Mouse (Mus musculus) liver, adult 2 months (tissue): Measurements from ENCODE around the gene Fut8. TPM values are rescaled to one million over a fixed set of nuclear protein-coding genes. Genes with fewer than 3 reads are reported as not detected.

Experiments
- DNase-seq: peaks from one replicate; pipeline ENCODE4 v3.0.0-alpha.2; 2011; ENCODE audit warnings: low read depth, low spot score; ENCODE audit errors: extremely low read depth
- H3K27ac ChIP-seq: fragments of 200-500 bp; replicated peaks from 2 replicates; pipeline ENCODE4 v1.5.1; 2012; ENCODE audit warnings: low read depth, mild to moderate bottlenecking, control low read depth, inconsistent platforms, low read length; ENCODE audit not compliant: insufficient read depth
- H3K27me3 ChIP-seq: fragments of 200-500 bp; 2 replicates; pipeline ENCODE4 v1.6.1; 2012; ENCODE audit warnings: mild to moderate bottlenecking, moderate library complexity, low read length, inconsistent platforms; ENCODE audit not compliant: control insufficient read depth, insufficient read depth
- H3K36me3 ChIP-seq: fragments of 200-500 bp; 2 replicates; pipeline ENCODE4 v1.6.1; 2012; ENCODE audit warnings: low read length, inconsistent platforms; ENCODE audit not compliant: control insufficient read depth, insufficient read depth
- H3K4me1 ChIP-seq: fragments of 200-500 bp; 2 replicates; pipeline ENCODE4 v1.6.1; 2011; ENCODE audit warnings: low read length; ENCODE audit not compliant: control insufficient read depth, insufficient read depth
- H3K4me3 ChIP-seq: fragments of 200-500 bp; 2 replicates; pipeline ENCODE4 v1.5.1; 2011; ENCODE audit warnings: low read depth, mild to moderate bottlenecking, control low read depth, low read length, moderate library complexity; ENCODE audit not compliant: insufficient read depth
- H3K79me2 ChIP-seq: fragments of 200-500 bp; 2 replicates; pipeline ENCODE4 v1.6.1; 2012; ENCODE audit warnings: inconsistent platforms, mild to moderate bottlenecking, low read length, moderate library complexity; ENCODE audit not compliant: control insufficient read depth, insufficient read depth
- H3K9ac ChIP-seq: fragments of 200-500 bp; 2 replicates; pipeline ENCODE4 v1.6.1; 2012; ENCODE audit warnings: low read depth, mild to moderate bottlenecking, control low read depth, inconsistent platforms, low read length
- CTCF ChIP-seq: fragments of 200-500 bp; IDR thresholded peaks from 2 replicates; pipeline ENCODE4 v1.5.1; 2011; ENCODE audit warnings: low read depth, low read length, control low read depth
- POLR2A ChIP-seq: fragments of 200-500 bp; IDR thresholded peaks from 2 replicates; pipeline ENCODE4 v1.6.1; 2011; ENCODE audit warnings: low read length, control low read depth; ENCODE audit not compliant: insufficient read depth; ENCODE audit errors: extremely low read depth
- WGBS: fragments of 180-500 bp; shearing (Covaris S2); methylation state at CpG from one replicate; pipeline ENCODE4 v1.1.7; 2018; 5-methylcytosine and 5-hydroxymethylcytosine counted together
- polyA plus RNA-seq: library from polyadenylated mRNA; depleted of rRNA; stranded (reverse); fragments of >200 nt; gene quantifications from 2 replicates; pipeline ENCODE4 v1.2.3, GENCODE M21; 2012
- total RNA-seq: library from RNA; depleted of rRNA; stranded (reverse); fragments of >200 nt; gene quantifications from 2 replicates; pipeline ENCODE4 v1.2.3, GENCODE M21; 2014

The Fut8 gene
- total and polyA plus RNA-seq, 2 experiments, result 1.2 to 8.0 TPM

- no peak overlapping the region for H3K9ac ChIP-seq
- no peaks in the 10 kb centered on the region for H3K27me3 ChIP-seq
- 98% methylated on average over 1 of the region's 1 CpGs for WGBS
These were observed 243.2 kb downstream of the Fut8 start for GRCm38 (mm10) chr12:77481153-77481552.

GRCm38 (mm10) chr12:77481799-77482198, 243.9 kb downstream of the Fut8 start:
- Histone ChIP-seq H3K36me3 (no peaks in the 10 kb centered on the region), H3K79me2 (no peaks in the 10 kb centered on the region), H3K27ac (no peak overlapping the region), H3K27me3 (no peaks in the 10 kb centered on the region), H3K9ac (no peak overlapping the region), H3K4me3 (no peak overlapping the region), H3K4me1 (no peaks in the 10 kb centered on the region)
- TF ChIP-seq POLR2A, result no peak
- no peak for TF ChIP-seq CTCF
- WGBS, result 92% methylated on average over 3 of the region's 3 CpGs
- DNase-seq, result no peak

More at GRCm38 (mm10) chr12:77481153-77481552, 243.2 kb downstream of the Fut8 start:
- Histone ChIP-seq H3K4me1 (no peaks in the 10 kb centered on the region), H3K36me3 (no peaks in the 10 kb centered on the region), H3K79me2 (no peaks in the 10 kb centered on the region), H3K27ac (no peak overlapping the region), H3K4me3 (no peak overlapping the region)
- TF ChIP-seq CTCF (no peak), POLR2A (no peak)
- no peak for DNase-seq

DNA sequence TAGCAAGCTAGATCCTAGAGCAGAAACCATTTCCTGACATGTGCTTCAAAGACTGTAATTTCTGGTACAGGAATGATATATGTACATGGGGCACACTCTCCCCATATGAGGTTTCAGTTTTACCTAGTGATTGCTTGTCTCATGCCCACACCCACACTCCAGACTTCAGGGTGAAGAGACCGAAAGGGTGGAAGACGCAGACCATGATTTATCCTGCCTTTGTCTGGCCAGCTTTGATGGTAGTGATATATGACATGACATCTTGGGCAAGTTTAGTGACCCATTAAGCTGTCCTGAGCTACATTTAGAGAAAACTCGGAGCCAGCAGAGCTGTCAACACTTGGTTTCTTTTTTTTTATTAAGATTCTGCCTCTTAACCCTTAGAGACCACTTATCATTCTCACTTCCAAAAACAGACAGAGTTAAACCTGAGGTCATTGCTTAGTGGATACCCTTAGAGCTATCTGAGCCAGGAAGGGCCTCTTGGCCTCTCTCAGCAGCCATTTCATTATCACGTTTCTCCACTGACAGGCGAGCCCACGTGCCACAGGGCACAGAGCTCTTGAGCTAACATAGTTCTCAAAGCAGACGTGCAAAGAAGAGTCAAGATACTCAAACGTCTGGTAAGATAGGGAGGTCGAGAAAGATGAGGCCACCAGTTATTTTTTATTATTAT, 245.4 kb downstream of the Fut8 start:
- TF ChIP-seq CTCF (no peak), POLR2A (no peak)
- no peaks in the 10 kb centered on the region for H3K36me3 ChIP-seq
- no peak overlapping the region for H3K4me3 ChIP-seq
- no peaks in the 10 kb centered on the region for H3K79me2 ChIP-seq
- no peak overlapping the region for H3K9ac ChIP-seq
- H3K4me1 ChIP-seq, result no peaks in the 10 kb centered on the region
- no peaks in the 10 kb centered on the region for H3K27me3 ChIP-seq
- no peak for DNase-seq
- no peak overlapping the region for H3K27ac ChIP-seq
- 81% methylated on average over 9 of the region's 9 CpGs for WGBS

DNA sequence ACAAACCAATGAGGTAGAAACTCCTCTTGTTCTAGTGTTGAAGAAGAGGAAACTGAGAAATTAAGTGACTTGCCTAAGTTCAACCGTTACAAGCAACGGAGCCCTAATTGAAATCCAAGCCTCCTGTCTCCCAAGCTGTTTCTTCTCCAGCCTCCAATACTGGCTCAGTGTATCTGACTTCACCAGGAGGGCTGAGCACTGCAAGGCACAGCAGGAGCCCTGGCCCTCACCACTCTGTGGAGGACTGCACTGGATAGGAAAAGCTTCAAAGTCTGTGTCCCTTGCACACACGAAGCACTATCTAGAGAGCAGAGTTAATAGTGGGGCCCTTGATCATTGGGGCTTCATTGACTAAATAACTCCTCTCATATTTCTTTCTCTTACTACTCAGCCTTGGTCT, 246.8 kb downstream of the Fut8 start:
- Histone ChIP-seq H3K4me3 (no peak overlapping the region), H3K4me1 (no peaks in the 10 kb centered on the region), H3K9ac (no peak overlapping the region), H3K27ac (no peak overlapping the region), H3K27me3 (no peaks in the 10 kb centered on the region), H3K79me2 (no peaks in the 10 kb centered on the region), H3K36me3 (no peaks in the 10 kb centered on the region)
- DNase-seq, result no peak
- 92% methylated on average over 3 of the region's 3 CpGs for WGBS
- TF ChIP-seq POLR2A (no peak), CTCF (no peak)

DNA sequence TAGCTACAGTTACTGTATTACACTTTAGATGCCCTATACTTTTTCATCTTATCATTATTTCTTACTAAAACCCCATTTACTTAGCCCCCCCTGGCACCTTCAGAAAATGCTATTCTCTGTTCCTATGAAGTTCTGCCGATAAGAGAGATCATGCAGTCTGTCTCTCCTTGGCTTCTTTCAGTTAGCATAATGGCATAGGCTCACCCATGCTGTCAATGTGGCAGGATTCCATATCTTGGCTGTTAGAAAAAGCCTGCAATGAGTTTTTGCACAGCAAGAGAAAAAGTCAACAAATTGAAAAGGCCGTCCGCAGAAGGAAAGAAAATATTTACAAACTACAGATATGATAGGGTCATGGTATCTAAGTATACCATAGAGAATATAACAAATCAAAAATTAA, 253.6 kb downstream of the Fut8 start:
- Histone ChIP-seq H3K4me3 (no peak overlapping the region), H3K27ac (no peak overlapping the region), H3K27me3 (no peaks in the 10 kb centered on the region), H3K79me2 (no peaks in the 10 kb centered on the region), H3K9ac (no peak overlapping the region), H3K36me3 (no peaks in the 10 kb centered on the region), H3K4me1 (no peaks in the 10 kb centered on the region)
- WGBS, result 40% methylated on average over 3 of the region's 3 CpGs
- TF ChIP-seq CTCF (no peak), POLR2A (no peak)
- DNase-seq, result no peak

- no peak for DNase-seq
- Histone ChIP-seq H3K4me3 (no peak overlapping the region), H3K79me2 (no peaks in the 10 kb centered on the region), H3K4me1 (peaks cover 5% of the 10 kb centered on the region; the same call in 1 of the 2 replicates), H3K9ac (no peak overlapping the region), H3K27me3 (no peaks in the 10 kb centered on the region), H3K27ac (no peak overlapping the region), H3K36me3 (no peaks in the 10 kb centered on the region)
- 94% methylated on average over 1 of the region's 1 CpGs for WGBS
- TF ChIP-seq POLR2A (no peak), CTCF (no peak)
These were observed 257.9 kb downstream of the Fut8 start for GRCm38 (mm10) chr12:77495781-77496180.
